Mouse (Mus musculus): Measurements from ENCODE around the gene Wdr25. TPM values are rescaled to one million over a fixed set of nuclear protein-coding genes. Genes with fewer than 3 reads are reported as not detected.

Gene Wdr25
- total and polyA plus RNA-seq, 3 experiments: 8.3 to 12.4 (median 10.8) TPM

GRCm38 (mm10) chr12:108954456-108954855 lies 61.0 kb downstream of the Wdr25 start:
- Histone ChIP-seq H3K27me3 (replicated peaks) (no peaks in the 10 kb centered on the region), H3K4me3 (replicated peaks in 1 of 3; ENCODE audit: low read depth in 2 of 3, low read length in 2 of 3, poor library complexity in 1 of 3) (no peak overlapping the region), H3K27ac (ENCODE audit: insufficient read depth, low read depth) (no peak overlapping the region), H3K4me1 (ENCODE audit: control insufficient read depth in 1 of 2, insufficient read depth in 2 of 2) (peaks cover 0 to 18% of the 10 kb centered on the region in 2 experiments; a peak in 2 of 4 replicates), H3K79me2 (replicated peaks; ENCODE audit: control insufficient read depth, extremely low read depth, insufficient read depth, poor library complexity, severe bottlenecking) (no peaks in the 10 kb centered on the region), H3K4me2 (ENCODE audit: insufficient read depth, low read depth, poor library complexity, severe bottlenecking) (no peak overlapping the region), H3K9ac (ENCODE audit: insufficient read depth, low read depth) (no peak overlapping the region), H3K9me3 (replicated peaks; ENCODE audit: low read length) (no peaks in the 10 kb centered on the region), H3K36me3 (replicated peaks in 1 of 2; ENCODE audit: control insufficient read depth in 1 of 2, insufficient read depth in 1 of 2, low read length in 1 of 2) (peaks cover 0 to 27% of the 10 kb centered on the region in 2 experiments)
- in situ Hi-C loops (cut with MboI; ENCODE audit: low pct_ligation_motif_present, low pct_unique_long_range_greater_than_20kb, low sequenced_read_pairs): no loop called here
- DNase-seq (ENCODE audit: extremely low read depth): no peak
- dilution Hi-C loops (cut with MboI; ENCODE audit: extremely low pct_ligation_motif_present, extremely low pct_unique_long_range_greater_than_20kb, low sequenced_read_pairs): no loop called here
- TF ChIP-seq UBTF (IDR thresholded peaks at IDR 0.05; ENCODE audit: low read depth, low read length) (no peak), RCOR1 (conservative IDR thresholded peaks at IDR 0.05; ENCODE audit: low read depth, low read length) (no peak), MAFK (IDR thresholded peaks at IDR 0.05; ENCODE audit: insufficient replicate concordance, low read length) (no peak), MYC (IDR thresholded peaks at IDR 0.05; ENCODE audit: low read depth, low read length) (no peak), CHD2 (IDR thresholded peaks at IDR 0.05; ENCODE audit: low read length) (no peak), MAX (IDR thresholded peaks at IDR 0.05; ENCODE audit: low read length) (no peak), ZMIZ1 (IDR thresholded peaks at IDR 0.05; ENCODE audit: low read depth, low read length) (no peak), USF1 (IDR thresholded peaks at IDR 0.05; ENCODE audit: low read depth, low read length) (no peak)

- dilution Hi-C loops (cut with MboI; ENCODE audit: extremely low pct_ligation_motif_present, extremely low pct_unique_long_range_greater_than_20kb, low sequenced_read_pairs): no loop called here
- TF ChIP-seq MYC (IDR thresholded peaks at IDR 0.05; ENCODE audit: low read depth, low read length) (no peak), POLR2A (IDR thresholded peaks at IDR 0.05; ENCODE audit: low read depth, low read length) (no peak), CTCF (conservative IDR thresholded peaks at IDR 0.05 in 1 of 2, IDR thresholded peaks at IDR 0.05 in 1 of 2; ENCODE audit: low read depth in 2 of 2, low read length in 2 of 2) (no peak), BHLHE40 (IDR thresholded peaks at IDR 0.05; ENCODE audit: low read depth, low read length) (no peak), TCF12 (IDR thresholded peaks at IDR 0.05; ENCODE audit: low read depth, low read length) (no peak), ZC3H11A (IDR thresholded peaks at IDR 0.05; ENCODE audit: low read depth, low read length) (no peak), CHD1 (IDR thresholded peaks at IDR 0.05; ENCODE audit: low read depth, low read length) (no peak), USF2 (conservative IDR thresholded peaks at IDR 0.05; ENCODE audit: low read depth, low read length) (no peak), JUN (IDR thresholded peaks at IDR 0.05; ENCODE audit: insufficient read depth, low read depth, low read length) (no peak), EP300 (IDR thresholded peaks at IDR 0.05; ENCODE audit: low read length) (no peak), NELFE (IDR thresholded peaks at IDR 0.05; ENCODE audit: low read depth, low read length) (no peak), IRF4 (IDR thresholded peaks at IDR 0.05; ENCODE audit: low read depth, low read length) (no peak), MAX (IDR thresholded peaks at IDR 0.05; ENCODE audit: low read length) (no peak), ETS1 (conservative IDR thresholded peaks at IDR 0.05; ENCODE audit: low read depth, low read length) (no peak), POLR2AphosphoS2 (IDR thresholded peaks at IDR 0.05; ENCODE audit: low read depth, low read length) (no peak)
Observed at GRCm38 (mm10) chr12:108958483-108958882, 65.1 kb downstream of the Wdr25 start.

More at GRCm38 (mm10) chr12:108958483-108958882, 65.1 kb downstream of the Wdr25 start:
- no peak overlapping the region for H3K27ac ChIP-seq (ENCODE audit: insufficient read depth, low read depth)
- no peak overlapping the region for H3K9ac ChIP-seq (ENCODE audit: insufficient read depth, low read depth)
- no peak for DNase-seq (ENCODE audit: extremely low read depth)
- H3K27me3 ChIP-seq (replicated peaks): no peaks in the 10 kb centered on the region
- in situ Hi-C loops (cut with MboI; ENCODE audit: low pct_ligation_motif_present, low pct_unique_long_range_greater_than_20kb, low sequenced_read_pairs): no loop called here
- no peaks in the 10 kb centered on the region for H3K9me3 ChIP-seq (replicated peaks; ENCODE audit: low read length)
- H3K79me2 ChIP-seq (replicated peaks; ENCODE audit: control insufficient read depth, extremely low read depth, insufficient read depth, poor library complexity, severe bottlenecking): no peaks in the 10 kb centered on the region
- H3K4me2 ChIP-seq (ENCODE audit: insufficient read depth, low read depth, poor library complexity, severe bottlenecking): no peak overlapping the region
- H3K4me1 ChIP-seq (ENCODE audit: control insufficient read depth in 1 of 2, insufficient read depth in 2 of 2): peaks cover 0 to 7% of the 10 kb centered on the region in 2 experiments; a peak in 2 of 4 replicates
- H3K4me3 ChIP-seq (replicated peaks in 1 of 3; ENCODE audit: low read depth in 2 of 3, low read length in 2 of 3, poor library complexity in 1 of 3): no peak overlapping the region
- H3K36me3 ChIP-seq (replicated peaks in 1 of 2; ENCODE audit: control insufficient read depth in 1 of 2, insufficient read depth in 1 of 2, low read length in 1 of 2): peaks cover 0 to 36% of the 10 kb centered on the region in 2 experiments
